Mouse (Mus musculus) embryonic facial prominence, embryonic 12.5 days (tissue): ENCODE measurements around the gene Gm20828. TPM values are rescaled to one million over a fixed set of nuclear protein-coding genes. Genes with fewer than 3 reads are reported as not detected.
"Not testable (repeated sequence)": the region's sequence is repeated elsewhere in the genome, so short reads cannot be mapped to it uniquely, and the experiment has no call there.

Experiments
- ATAC-seq: fragments of 200-750 bp; cut with Nextera tagmentation; 2 replicates; pipeline ENCODE4 v1.8.0; 2017; ENCODE audit not compliant: insufficient number of reproducible peaks, insufficient read depth, low FRiP score, low TSS enrichment
- H3K27ac ChIP-seq: fragments of 300-500 bp; sonication (generic); 2 replicates; pipeline ENCODE4 v1.5.1; 2016; ENCODE audit warnings: mild to moderate bottlenecking
- H3K27me3 ChIP-seq: fragments of 300-500 bp; sonication (generic); 2 replicates; pipeline ENCODE4 v1.6.1; 2016; ENCODE audit warnings: mild to moderate bottlenecking, moderate library complexity
- H3K36me3 ChIP-seq: fragments of 300-500 bp; sonication (generic); 2 replicates; pipeline ENCODE4 v1.6.1; 2016; ENCODE audit warnings: mild to moderate bottlenecking
- H3K4me1 ChIP-seq: fragments of 300-500 bp; sonication (generic); 2 replicates; pipeline ENCODE4 v1.6.1; 2016
- H3K4me2 ChIP-seq: fragments of 300-500 bp; sonication (generic); replicated peaks from 2 replicates; pipeline ENCODE4 v1.6.1; 2016; ENCODE audit warnings: mild to moderate bottlenecking, moderate library complexity
- H3K4me3 ChIP-seq: fragments of 300-500 bp; sonication (generic); 2 replicates; pipeline ENCODE4 v1.5.1; 2016; ENCODE audit warnings: mild to moderate bottlenecking
- H3K9ac ChIP-seq: fragments of 300-500 bp; sonication (generic); 2 replicates; pipeline ENCODE4 v1.6.1; 2016; ENCODE audit warnings: mild to moderate bottlenecking, moderate library complexity
- H3K9me3 ChIP-seq: fragments of 300-500 bp; sonication (generic); 2 replicates; pipeline ENCODE4 v1.6.1; 2016; ENCODE audit warnings: mild to moderate bottlenecking, moderate library complexity
- WGBS: fragments of 180-500 bp; shearing (Covaris S2); methylation state at CpG from one replicate; pipeline ENCODE4 v1.1.7; 2016; 5-methylcytosine and 5-hydroxymethylcytosine counted together
- polyA plus RNA-seq: library from polyadenylated mRNA; unstranded; fragments of >200 nt; fragmentation: Nextera tagmentation; extraction: Ambion mirVana; gene quantifications from 2 replicates; pipeline ENCODE4 v1.2.1, GENCODE M21; 2016

The Gm20828 gene
- not detected in 2 replicates for polyA plus RNA-seq

DNA sequence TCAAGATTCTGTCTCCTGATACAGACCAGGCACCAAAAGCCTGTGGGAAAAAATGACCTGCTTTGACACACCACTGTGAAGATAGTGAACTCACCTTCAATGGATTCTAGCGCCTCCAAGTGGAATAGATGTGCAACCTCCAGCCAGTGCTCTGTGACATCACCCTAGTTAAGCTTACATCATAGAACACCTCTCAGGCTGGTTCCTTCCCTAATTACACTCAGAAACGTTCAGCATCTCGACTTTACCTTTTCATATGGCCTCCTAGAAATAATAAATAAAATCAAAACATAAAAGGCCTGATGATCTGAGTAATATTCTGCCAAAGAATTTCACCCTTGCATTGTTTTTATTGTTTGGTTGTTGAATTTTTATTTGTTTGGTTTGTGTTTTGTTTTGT is at the start of gene Gm20828:
Gene Gm20828 (minus strand): TSS at position 101 of the 400 bp plus-strand sequence.
- H3K4me1 ChIP-seq, H3K4me2 ChIP-seq, H3K9me3 ChIP-seq, H3K36me3 ChIP-seq, H3K4me3 ChIP-seq, H3K9ac ChIP-seq, H3K27ac ChIP-seq, ATAC-seq, H3K27me3 ChIP-seq: not testable (repeated sequence)
- WGBS = no CpG with 5 or more reads among the region's 3 CpGs
